Comparison of ENCODE assay signal across 23 mouse cellular contexts in the genomic region with DNA sequence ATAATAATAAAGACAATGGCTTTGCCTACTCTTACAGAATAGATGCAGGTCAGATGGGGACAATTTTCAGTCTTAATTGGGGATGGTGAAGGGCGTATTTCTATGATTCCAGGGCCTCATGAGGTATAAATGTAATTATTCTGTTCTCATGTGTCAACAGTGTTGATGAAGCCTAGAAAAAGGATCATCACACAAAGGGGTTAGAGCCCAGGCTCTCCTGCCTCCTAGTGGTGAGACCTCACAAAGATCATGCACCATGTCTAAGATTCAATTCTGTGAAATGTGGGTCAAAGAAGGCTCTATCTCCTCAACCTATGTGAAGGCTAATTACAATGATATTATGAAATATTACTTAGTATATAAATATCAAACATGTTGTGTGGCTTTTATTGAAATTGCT.
DNase-seq lines count a peak whose midpoint lies in the region; ATAC-seq and TF ChIP-seq lines count a peak whose summit lies in the region.
"Had no signal": no experiment of that assay in that cellular context is flagged by ENCODE, and none has a peak within 500 bp of the region (broad histone marks: within the 10 kb centered on the region; RNA-seq: fewer than 3 reads in every experiment).

No protein-coding gene starts in this region.

- H3K4me1 ChIP-seq in hindbrain, postnatal 0 days (ENCODE audit: insufficient read depth, low read length), result no peaks in the 10 kb centered on the region
- H3K4me1 ChIP-seq in hindbrain, embryonic 14.5 days (replicated peaks; ENCODE audit: control insufficient read depth, insufficient read depth, low read length), result no peaks in the 10 kb centered on the region
- H3K4me1 ChIP-seq in midbrain, postnatal 0 days (ENCODE audit: insufficient read depth, low read length), result no peaks in the 10 kb centered on the region
- H3K4me1 ChIP-seq in midbrain, embryonic 13.5 days (replicated peaks), result no peaks in the 10 kb centered on the region
- no peaks in the 10 kb centered on the region for H3K4me1 ChIP-seq in stomach, postnatal 0 days (replicated peaks; ENCODE audit: control insufficient read depth, insufficient read depth)
- H3K4me1 ChIP-seq: embryonic facial prominence, embryonic 15.5 days; forebrain, embryonic 10.5 days; heart, embryonic 13.5 days; hindbrain, embryonic 13.5 days had no signal

- H3K9me3 ChIP-seq in hindbrain, postnatal 0 days (ENCODE audit: low read length), result no peaks in the 10 kb centered on the region
- H3K9me3 ChIP-seq in hindbrain, embryonic 14.5 days (ENCODE audit: control insufficient read depth, low read length), result no peaks in the 10 kb centered on the region
- no peaks in the 10 kb centered on the region for H3K9me3 ChIP-seq in midbrain, postnatal 0 days (ENCODE audit: low read length)
- no peaks in the 10 kb centered on the region for H3K9me3 ChIP-seq in midbrain, embryonic 13.5 days
- no peaks in the 10 kb centered on the region for H3K9me3 ChIP-seq in stomach, postnatal 0 days (ENCODE audit: control insufficient read depth, low read length)
- H3K9me3 ChIP-seq: embryonic facial prominence, embryonic 15.5 days; forebrain, embryonic 10.5 days; heart, embryonic 13.5 days; hindbrain, embryonic 13.5 days had no signal

- TF ChIP-seq CTCF in hindbrain, postnatal 0 days (IDR thresholded peaks at IDR 0.05; ENCODE audit: low read depth), result 0 out of 2 replicates have a peak, but pooled peaks have one; percentile 14
- peak; percentile 8; the same call in 1 of the 2 replicates for TF ChIP-seq CTCF in midbrain, postnatal 0 days (IDR thresholded peaks at IDR 0.05)
- TF ChIP-seq CTCF in stomach, postnatal 0 days (IDR thresholded peaks at IDR 0.05; ENCODE audit: low read depth), result peak; percentile 34

- WGBS in hindbrain, postnatal 0 days, result 95% methylated on average over 1 of the region's 1 CpGs
- 78% methylated on average over 1 of the region's 1 CpGs for WGBS in hindbrain, embryonic 14.5 days
- WGBS in midbrain, postnatal 0 days, result 100% methylated on average over 1 of the region's 1 CpGs
- WGBS in midbrain, embryonic 13.5 days, result 97% methylated on average over 1 of the region's 1 CpGs
- WGBS in stomach, postnatal 0 days, result 89% methylated on average over 1 of the region's 1 CpGs

- no peak overlapping the region for H3K9ac ChIP-seq in hindbrain, postnatal 0 days (replicated peaks; ENCODE audit: low read length)
- H3K9ac ChIP-seq in hindbrain, embryonic 14.5 days, result no peak overlapping the region
- no peak overlapping the region for H3K9ac ChIP-seq in midbrain, postnatal 0 days (replicated peaks; ENCODE audit: low read length, poor library complexity, severe bottlenecking)
- H3K9ac ChIP-seq in midbrain, embryonic 13.5 days (replicated peaks), result no peak overlapping the region
- no peak overlapping the region for H3K9ac ChIP-seq in stomach, postnatal 0 days (ENCODE audit: low read length)
- H3K9ac ChIP-seq: embryonic facial prominence, embryonic 15.5 days; heart, embryonic 13.5 days; hindbrain, embryonic 13.5 days had no signal

- no peaks in the 10 kb centered on the region for H3K27me3 ChIP-seq in hindbrain, postnatal 0 days (ENCODE audit: insufficient read depth, low read length)
- H3K27me3 ChIP-seq in hindbrain, embryonic 14.5 days (ENCODE audit: control insufficient read depth, insufficient read depth, low read length), result no peaks in the 10 kb centered on the region
- H3K27me3 ChIP-seq in midbrain, postnatal 0 days (ENCODE audit: insufficient read depth, low read length), result no peaks in the 10 kb centered on the region
- no peaks in the 10 kb centered on the region for H3K27me3 ChIP-seq in midbrain, embryonic 13.5 days
- no peaks in the 10 kb centered on the region for H3K27me3 ChIP-seq in stomach, postnatal 0 days (ENCODE audit: control insufficient read depth, insufficient read depth, low read length)
- H3K27me3 ChIP-seq: embryonic facial prominence, embryonic 15.5 days; heart, embryonic 13.5 days; hindbrain, embryonic 13.5 days; Patski had no signal

- ATAC-seq in hindbrain, postnatal 0 days, result no peak
- ATAC-seq in hindbrain, embryonic 14.5 days (ENCODE audit: low FRiP score), result no peak
- ATAC-seq in midbrain, postnatal 0 days (ENCODE audit: low FRiP score), result no peak
- no peak for ATAC-seq in midbrain, embryonic 13.5 days
- no peak for ATAC-seq in stomach, postnatal 0 days (ENCODE audit: low FRiP score, low TSS enrichment)
- ATAC-seq: forebrain, embryonic 14.5 days; intestine, embryonic 16.5 days; Patski had no signal

- H3K36me3 ChIP-seq in hindbrain, postnatal 0 days (ENCODE audit: insufficient read depth, low read length), result no peaks in the 10 kb centered on the region
- no peaks in the 10 kb centered on the region for H3K36me3 ChIP-seq in hindbrain, embryonic 14.5 days (replicated peaks; ENCODE audit: control insufficient read depth, insufficient read depth)
- no peaks in the 10 kb centered on the region for H3K36me3 ChIP-seq in midbrain, postnatal 0 days (ENCODE audit: insufficient read depth, low read length)
- H3K36me3 ChIP-seq in midbrain, embryonic 13.5 days, result no peaks in the 10 kb centered on the region
- H3K36me3 ChIP-seq in stomach, postnatal 0 days (ENCODE audit: control insufficient read depth, insufficient read depth, low read length), result no peaks in the 10 kb centered on the region
- H3K36me3 ChIP-seq: embryonic facial prominence, embryonic 15.5 days; forebrain, embryonic 10.5 days; heart, embryonic 13.5 days; hindbrain, embryonic 13.5 days had no signal

- H3K4me3 ChIP-seq in hindbrain, postnatal 0 days (ENCODE audit: low read length), result no peak overlapping the region
- H3K4me3 ChIP-seq in hindbrain, embryonic 14.5 days (replicated peaks; ENCODE audit: low read length), result no peak overlapping the region
- no peak overlapping the region for H3K4me3 ChIP-seq in midbrain, postnatal 0 days (ENCODE audit: low read depth, low read length)
- no peak overlapping the region for H3K4me3 ChIP-seq in midbrain, embryonic 13.5 days (replicated peaks)
- H3K4me3 ChIP-seq in stomach, postnatal 0 days (ENCODE audit: low read depth, low read length), result no peak overlapping the region
- H3K4me3 ChIP-seq: embryonic facial prominence, embryonic 15.5 days; erythroblast, embryonic 14.5 days; forebrain, embryonic 10.5 days; heart, embryonic 13.5 days; hindbrain, embryonic 13.5 days had no signal

- H3K4me2 ChIP-seq in hindbrain, postnatal 0 days (ENCODE audit: low read depth, low read length), result no peak overlapping the region
- no peak overlapping the region for H3K4me2 ChIP-seq in hindbrain, embryonic 14.5 days (replicated peaks)
- H3K4me2 ChIP-seq in midbrain, postnatal 0 days (ENCODE audit: low read depth, low read length, poor library complexity, severe bottlenecking), result no peak overlapping the region
- no peak overlapping the region for H3K4me2 ChIP-seq in midbrain, embryonic 13.5 days (replicated peaks)
- H3K4me2 ChIP-seq in stomach, postnatal 0 days (replicated peaks; ENCODE audit: low read depth), result no peak overlapping the region
- H3K4me2 ChIP-seq: embryonic facial prominence, embryonic 15.5 days; heart, embryonic 13.5 days; hindbrain, embryonic 13.5 days had no signal

- DNase-seq in hindbrain, postnatal 0 days (ENCODE audit: low spot score), result no peak
- no peak for DNase-seq in hindbrain, embryonic 14.5 days (ENCODE audit: low spot score)
- no peak for DNase-seq in midbrain, postnatal 0 days (ENCODE audit: low spot score)
- DNase-seq in ZHBTc4 (ENCODE audit: low read depth, low spot score), result peak; percentile 5
- DNase-seq in stomach, postnatal 0 days (ENCODE audit: low spot score), result no peak
- no peak for DNase-seq in kidney, postnatal 14 days
- DNase-seq in spleen, postnatal 14 days (ENCODE audit: low spot score in 2 of 2), result no peak
- DNase-seq: adrenal gland, adult 2 months; adrenal gland, postnatal 36 days; cerebellum, adult 11 months; cerebellum, adult 8-10 months; cerebellum, postnatal 25 days; gastrocnemius, postnatal 36 days; heart, postnatal 14 days had no signal

- no peak for TF ChIP-seq EP300 in stomach, postnatal 0 days (optimal IDR thresholded peaks at IDR 0.05)

- no peak overlapping the region for H3K27ac ChIP-seq in hindbrain, postnatal 0 days
- no peak overlapping the region for H3K27ac ChIP-seq in hindbrain, embryonic 14.5 days
- no peak overlapping the region for H3K27ac ChIP-seq in midbrain, postnatal 0 days (ENCODE audit: low read depth, low read length)
- H3K27ac ChIP-seq in midbrain, embryonic 13.5 days, result no peak overlapping the region
- no peak overlapping the region for H3K27ac ChIP-seq in stomach, postnatal 0 days (replicated peaks)
- H3K27ac ChIP-seq: embryonic facial prominence, embryonic 15.5 days; forebrain, embryonic 10.5 days; heart, embryonic 13.5 days; hindbrain, embryonic 13.5 days had no signal
